Mouse (Mus musculus): Measurements from ENCODE around the gene Fndc7. TPM values are rescaled to one million over a fixed set of nuclear protein-coding genes. Genes with fewer than 3 reads are reported as not detected.
A peak's percentile ranks its signal among the peaks of the same experiment; 100 is the strongest.
"Not testable (repeated sequence)": the region's sequence is repeated elsewhere in the genome, so short reads cannot be mapped to it uniquely, and the experiment has no call there.

Gene Fndc7
- polyA plus RNA-seq, 1 experiment, result 0.08 TPM

DNA sequence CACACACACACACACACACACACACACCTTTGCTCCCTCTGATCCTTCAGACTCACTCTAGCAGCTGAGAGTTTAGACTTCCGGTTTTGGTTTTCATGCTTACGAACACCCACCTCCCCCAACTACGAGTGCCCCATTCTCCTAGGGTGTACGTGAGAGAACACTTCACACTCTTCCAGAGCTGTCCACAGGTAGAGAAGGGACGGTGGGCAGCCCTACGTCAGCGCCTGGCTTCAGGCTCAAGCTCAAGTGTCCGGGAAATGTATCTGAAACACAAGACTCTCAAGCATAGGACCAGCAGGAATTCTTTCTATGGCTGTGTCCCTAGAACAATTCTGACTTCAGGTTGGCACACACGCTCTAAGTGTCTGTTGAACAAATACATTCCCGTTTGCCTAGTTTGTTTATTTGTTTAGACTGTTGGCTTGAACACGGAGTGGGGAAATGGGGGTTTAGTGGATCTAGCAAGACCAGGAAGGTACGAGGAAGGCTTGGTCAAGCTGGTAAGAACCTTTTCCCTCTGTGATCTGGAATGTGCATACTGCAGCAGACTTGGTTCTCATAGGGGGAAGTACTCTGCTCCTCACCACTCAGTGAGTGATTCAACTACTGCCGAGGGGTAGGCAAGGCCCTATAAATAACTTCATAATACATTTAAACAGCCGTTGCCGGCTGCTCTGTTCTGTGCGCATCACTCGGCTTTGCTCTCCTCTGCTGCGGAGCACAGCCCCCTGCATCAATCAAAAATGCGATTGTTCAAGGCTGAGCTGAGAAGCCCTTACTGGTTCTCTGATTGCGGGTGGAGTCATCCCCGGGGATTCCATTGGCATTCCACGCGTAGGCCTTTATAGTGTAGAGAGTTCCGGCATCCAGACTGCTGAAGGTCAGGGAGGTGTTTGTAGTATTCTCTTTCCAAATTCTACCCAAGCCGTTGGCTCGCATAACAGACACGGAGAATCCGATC lies 9.0 kb downstream of the Fndc7 start:
- TF ChIP-seq CTCF (IDR thresholded peaks at IDR 0.05; ENCODE audit: extremely low read depth, insufficient read depth, low read length), result no peak
- TF ChIP-seq POLR2A (IDR thresholded peaks at IDR 0.05; ENCODE audit: extremely low read depth, insufficient read depth, low read length), result no peak
- Histone ChIP-seq H3K27ac (ENCODE audit: insufficient read depth, low read length) (peak overlapping the region; percentile 71; the same call in 1 of the 2 replicates), H3K4me1 (ENCODE audit: control insufficient read depth, insufficient read depth, low read length) (peaks cover 7% of the 10 kb centered on the region), H3K4me3 (ENCODE audit: insufficient read depth, low read length) (no peak overlapping the region)

DNA sequence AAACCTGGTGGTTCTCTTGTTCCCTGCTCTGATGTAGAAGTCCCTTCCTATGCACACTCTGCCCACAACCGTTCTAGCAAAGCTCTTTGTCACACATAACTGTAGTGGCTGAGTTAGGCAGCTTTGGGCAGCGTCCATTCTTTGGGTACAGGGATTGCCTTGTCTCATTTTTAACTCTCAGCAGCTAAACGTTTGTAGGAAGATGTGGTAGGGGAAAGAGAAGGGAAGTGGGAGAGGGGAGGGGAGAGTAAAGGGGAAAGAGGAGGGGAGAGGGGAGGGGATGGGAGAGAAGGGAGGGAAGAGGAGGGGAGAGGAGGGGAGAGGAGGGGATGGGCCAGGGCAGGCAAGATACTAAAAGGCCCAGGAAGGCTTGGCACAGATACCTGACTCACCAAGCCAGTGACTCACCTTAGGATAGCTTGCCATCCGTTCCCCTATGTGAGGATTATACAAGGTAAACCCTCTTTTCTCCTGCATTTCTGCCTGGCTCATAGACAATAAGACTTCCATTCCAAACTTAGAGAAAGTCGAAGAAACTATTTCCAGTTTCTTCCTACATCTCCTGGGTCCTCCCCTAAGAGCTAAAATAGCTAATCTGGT lies 9.9 kb downstream of the Fndc7 start:
- H3K4me3 ChIP-seq (ENCODE audit: insufficient read depth, low read length), result no peak overlapping the region
- TF ChIP-seq POLR2A (IDR thresholded peaks at IDR 0.05; ENCODE audit: extremely low read depth, insufficient read depth, low read length) (no peak), CTCF (IDR thresholded peaks at IDR 0.05; ENCODE audit: extremely low read depth, insufficient read depth, low read length) (no peak)
- peaks cover 7% of the 10 kb centered on the region for H3K4me1 ChIP-seq (ENCODE audit: control insufficient read depth, insufficient read depth, low read length)

DNA sequence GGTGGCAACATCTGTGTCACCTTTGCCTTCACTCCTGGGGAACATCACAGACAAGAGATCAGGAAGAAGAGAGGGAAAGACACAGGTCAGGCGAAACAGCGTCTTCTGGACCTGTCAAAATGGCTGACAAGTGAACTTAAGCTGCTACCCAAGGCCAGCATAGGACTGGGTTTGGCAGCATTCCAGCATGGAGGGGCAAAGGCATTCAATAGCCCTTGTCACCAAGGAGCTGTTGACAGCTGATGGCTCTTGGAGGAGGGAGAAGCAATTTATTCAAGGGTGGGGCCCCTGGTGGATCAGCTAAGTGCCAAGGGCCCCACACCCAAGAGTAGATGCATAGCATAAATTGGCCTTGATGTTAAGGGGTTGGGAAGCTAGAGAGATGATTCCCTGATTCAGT lies 10.7 kb downstream of the Fndc7 start:
- Histone ChIP-seq H3K4me3 (ENCODE audit: insufficient read depth, low read length) (no peak overlapping the region), H3K27ac (ENCODE audit: insufficient read depth, low read length) (no peak overlapping the region), H3K4me1 (ENCODE audit: control insufficient read depth, insufficient read depth, low read length) (peaks cover 7% of the 10 kb centered on the region)
- TF ChIP-seq CTCF (IDR thresholded peaks at IDR 0.05; ENCODE audit: extremely low read depth, insufficient read depth, low read length) (no peak), POLR2A (IDR thresholded peaks at IDR 0.05; ENCODE audit: extremely low read depth, insufficient read depth, low read length) (no peak)

More for the DNA sequence above, 9.9 kb downstream of the Fndc7 start:
- H3K27ac ChIP-seq (ENCODE audit: insufficient read depth, low read length), result no peak overlapping the region

DNA sequence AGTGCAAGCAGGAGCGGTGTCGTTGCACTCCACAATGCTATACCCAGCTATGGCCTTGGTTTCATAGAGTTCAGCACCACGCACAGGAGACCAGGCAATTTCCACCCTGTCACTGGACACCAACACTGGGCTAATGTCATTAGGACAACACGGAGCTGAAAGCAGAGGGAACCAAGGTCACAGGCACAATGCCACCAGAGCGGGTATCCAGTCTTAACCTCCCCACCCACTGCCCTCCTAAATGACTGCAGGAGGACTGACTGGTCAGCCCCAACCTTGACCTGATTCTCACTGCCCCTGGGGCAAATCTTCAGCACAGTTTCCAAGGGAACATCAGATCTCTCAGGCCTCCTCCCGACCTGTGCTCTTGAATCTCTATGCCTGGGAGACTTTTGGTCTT lies 19.2 kb downstream of the Fndc7 start:
- Histone ChIP-seq H3K27ac (ENCODE audit: insufficient read depth, low read length) (no peak overlapping the region), H3K4me3 (ENCODE audit: insufficient read depth, low read length) (no peak overlapping the region), H3K4me1 (ENCODE audit: control insufficient read depth, insufficient read depth, low read length) (no peaks in the 10 kb centered on the region)
- TF ChIP-seq CTCF (IDR thresholded peaks at IDR 0.05; ENCODE audit: extremely low read depth, insufficient read depth, low read length) (no peak), POLR2A (IDR thresholded peaks at IDR 0.05; ENCODE audit: extremely low read depth, insufficient read depth, low read length) (no peak)

DNA sequence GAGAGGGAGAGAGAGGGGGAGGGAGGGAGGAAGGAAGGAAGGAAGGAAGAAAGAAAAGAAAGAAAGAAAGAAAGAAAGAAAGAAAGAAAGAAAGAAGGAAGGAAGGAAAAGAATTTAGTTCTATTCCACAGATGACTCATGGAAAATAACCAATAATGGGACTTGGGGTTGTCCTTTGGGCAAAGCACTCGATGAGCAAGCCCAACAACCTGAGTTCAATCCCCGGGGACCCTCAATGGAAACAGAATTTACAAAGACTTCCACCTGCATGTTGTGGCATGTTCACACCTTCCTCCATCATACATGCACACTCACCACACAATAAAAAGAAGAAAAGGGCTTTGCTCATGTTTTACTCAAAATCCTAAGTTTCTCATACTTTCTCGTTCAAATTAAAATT lies 22.4 kb downstream of the Fndc7 start:
- no peak for TF ChIP-seq POLR2A (IDR thresholded peaks at IDR 0.05; ENCODE audit: extremely low read depth, insufficient read depth, low read length)
- no peaks in the 10 kb centered on the region for H3K4me1 ChIP-seq (ENCODE audit: control insufficient read depth, insufficient read depth, low read length)
- no peak overlapping the region for H3K4me3 ChIP-seq (ENCODE audit: insufficient read depth, low read length)
- H3K27ac ChIP-seq (ENCODE audit: insufficient read depth, low read length), result no peak overlapping the region

GRCm38 (mm10) chr3:108865676-108866075 lies 24.1 kb downstream of the Fndc7 start:
- Histone ChIP-seq H3K4me3 (ENCODE audit: insufficient read depth, low read length) (no peak overlapping the region), H3K27ac (ENCODE audit: insufficient read depth, low read length) (no peak overlapping the region), H3K4me1 (ENCODE audit: control insufficient read depth, insufficient read depth, low read length) (no peaks in the 10 kb centered on the region)
- TF ChIP-seq POLR2A (IDR thresholded peaks at IDR 0.05; ENCODE audit: extremely low read depth, insufficient read depth, low read length), result no peak
- TF ChIP-seq CTCF (IDR thresholded peaks at IDR 0.05; ENCODE audit: extremely low read depth, insufficient read depth, low read length), result no peak

DNA sequence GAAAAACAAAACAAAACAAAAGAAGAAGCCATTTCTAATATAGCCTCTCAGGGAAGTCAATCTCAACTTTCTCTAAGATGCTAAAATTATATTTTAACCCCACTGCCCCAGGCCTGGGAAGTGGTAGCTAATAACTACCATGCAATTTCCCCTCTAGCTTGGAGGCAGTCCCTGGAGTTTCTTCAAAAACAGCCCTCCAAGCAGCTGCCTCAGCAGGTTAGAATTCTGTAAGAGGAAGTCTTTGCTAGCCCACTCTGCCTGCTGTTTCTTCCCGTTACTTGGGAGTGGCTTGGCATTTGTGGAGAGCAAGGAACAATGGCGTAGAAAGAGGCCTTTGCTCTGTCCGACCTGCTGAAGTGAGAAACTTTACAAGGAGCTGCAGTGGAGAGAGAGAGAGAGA lies 24.7 kb downstream of the Fndc7 start:
- no peak for TF ChIP-seq CTCF (IDR thresholded peaks at IDR 0.05; ENCODE audit: extremely low read depth, insufficient read depth, low read length)
- no peak for TF ChIP-seq POLR2A (IDR thresholded peaks at IDR 0.05; ENCODE audit: extremely low read depth, insufficient read depth, low read length)
- no peaks in the 10 kb centered on the region for H3K4me1 ChIP-seq (ENCODE audit: control insufficient read depth, insufficient read depth, low read length)
- no peak overlapping the region for H3K4me3 ChIP-seq (ENCODE audit: insufficient read depth, low read length)
- H3K27ac ChIP-seq (ENCODE audit: insufficient read depth, low read length), result no peak overlapping the region

- Histone ChIP-seq H3K4me3 (ENCODE audit: insufficient read depth, low read length) (no peak overlapping the region), H3K4me1 (ENCODE audit: control insufficient read depth, insufficient read depth, low read length) (no peaks in the 10 kb centered on the region), H3K27ac (ENCODE audit: insufficient read depth, low read length) (no peak overlapping the region)
- no peak for TF ChIP-seq CTCF (IDR thresholded peaks at IDR 0.05; ENCODE audit: extremely low read depth, insufficient read depth, low read length)
- TF ChIP-seq POLR2A (IDR thresholded peaks at IDR 0.05; ENCODE audit: extremely low read depth, insufficient read depth, low read length), result no peak
These were observed 26.7 kb downstream of the Fndc7 start for GRCm38 (mm10) chr3:108863091-108863490.

DNA sequence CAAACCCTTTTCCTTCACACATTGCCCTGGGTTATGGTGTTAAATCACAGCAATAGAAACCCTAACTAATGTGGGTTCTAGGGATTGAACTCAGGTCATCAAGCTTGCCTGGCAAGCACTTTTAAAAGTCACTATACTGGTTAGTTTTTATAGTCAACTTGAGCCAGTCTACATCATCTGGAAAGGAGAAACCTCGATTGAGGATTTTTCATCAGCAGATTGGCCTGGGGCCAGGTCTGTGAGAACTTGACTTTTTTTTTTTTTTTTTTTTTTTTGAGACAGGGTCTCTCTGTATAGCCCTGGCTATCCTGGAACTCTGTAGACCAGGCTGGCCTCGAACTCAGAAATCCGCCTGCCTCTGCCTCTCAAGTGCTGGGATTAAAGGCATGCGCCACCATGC lies 27.5 kb downstream of the Fndc7 start:
- not testable (repeated sequence) for H3K27ac ChIP-seq (ENCODE audit: insufficient read depth, low read length); H3K4me3 ChIP-seq (ENCODE audit: insufficient read depth, low read length); H3K4me1 ChIP-seq (ENCODE audit: control insufficient read depth, insufficient read depth, low read length)

GRCm38 (mm10) chr3:108860786-108861185 lies 29.0 kb downstream of the Fndc7 start:
- no peak for TF ChIP-seq CTCF (IDR thresholded peaks at IDR 0.05; ENCODE audit: extremely low read depth, insufficient read depth, low read length)
- TF ChIP-seq POLR2A (IDR thresholded peaks at IDR 0.05; ENCODE audit: extremely low read depth, insufficient read depth, low read length), result no peak
- Histone ChIP-seq H3K27ac (ENCODE audit: insufficient read depth, low read length) (no peak overlapping the region), H3K4me1 (ENCODE audit: control insufficient read depth, insufficient read depth, low read length) (no peaks in the 10 kb centered on the region; the same call in 1 of the 2 replicates), H3K4me3 (ENCODE audit: insufficient read depth, low read length) (no peak overlapping the region)

All from cortical plate, adult 2 months (tissue).